Mouse (Mus musculus): ENCODE measurements around the gene Plekha1.
A peak's percentile ranks its signal among the peaks of the same experiment; 100 is the strongest.

The Plekha1 gene

DNA sequence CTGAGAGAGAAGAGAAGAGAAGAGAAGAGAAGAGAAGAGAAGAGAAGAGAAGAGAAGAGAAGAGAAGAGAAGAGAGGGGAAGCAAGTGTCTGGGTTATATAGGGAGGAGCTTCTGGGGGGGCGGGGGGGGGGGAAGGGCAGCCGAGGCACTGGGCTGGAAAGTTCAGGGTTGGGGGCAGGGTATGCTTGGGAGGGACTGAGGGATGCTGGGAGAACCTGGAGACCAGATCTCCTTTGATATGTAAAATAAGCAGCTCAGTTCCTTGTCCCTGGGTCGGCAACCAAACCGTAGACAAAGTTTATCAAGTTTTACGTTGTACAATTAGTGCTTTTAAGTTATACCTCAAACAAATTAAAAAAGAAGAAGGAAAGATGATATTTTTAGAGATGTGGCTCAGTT is 5.6 kb upstream of the Plekha1 start:
- no peak for DNase-seq (ENCODE audit: low spot score)

DNA sequence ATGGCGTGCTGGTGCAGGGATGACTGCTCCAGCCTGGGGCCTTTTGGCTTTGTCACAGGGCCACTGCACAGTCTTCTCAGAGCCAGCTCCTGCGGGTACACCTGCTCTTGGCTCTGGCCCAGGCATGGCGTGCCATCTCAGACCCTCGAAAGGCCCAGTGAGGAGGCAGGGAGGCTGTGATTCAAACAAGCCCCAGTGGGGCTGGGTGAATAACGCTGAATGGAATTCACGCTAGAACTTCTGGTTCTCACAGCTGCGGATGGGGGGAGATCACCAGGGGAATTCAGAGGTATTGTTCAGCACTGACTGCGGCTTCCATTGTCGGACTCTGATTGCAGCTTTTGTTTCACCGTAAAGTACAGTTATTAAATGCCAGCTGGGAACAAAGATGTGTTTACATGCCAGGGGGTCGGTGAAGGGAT is 4.8 kb upstream of the Plekha1 start:
- DNase-seq (ENCODE audit: low spot score), result no peak

DNA sequence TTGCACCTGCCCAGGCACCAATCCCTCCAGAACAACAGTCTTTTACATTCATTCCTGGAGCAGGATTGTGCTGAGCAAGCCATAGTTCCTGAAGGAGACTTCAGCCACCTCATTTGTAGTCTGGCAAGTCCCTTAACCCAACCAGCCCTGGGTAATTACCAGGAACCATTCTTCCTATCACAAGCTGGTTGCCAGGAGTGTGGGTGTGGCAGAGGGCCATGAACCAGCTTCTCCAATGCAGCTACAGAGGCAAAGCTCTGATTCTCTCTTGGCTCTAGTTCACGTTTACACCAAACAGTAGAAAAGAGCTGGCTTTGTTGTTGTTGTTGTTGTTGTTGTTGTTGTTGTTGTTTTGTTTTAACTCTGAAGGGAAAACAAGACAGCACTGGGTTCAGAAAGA is 3.1 kb upstream of the Plekha1 start:
- peak; percentile 48 for DNase-seq (ENCODE audit: low spot score)

GRCm38 (mm10) chr7:130864711-130865110 is 845 bp upstream of the Plekha1 start:
- DNase-seq (ENCODE audit: low spot score), result no peak

GRCm38 (mm10) chr7:130866640-130867039 is 1.1 kb downstream of the Plekha1 start:
- no peak for DNase-seq (ENCODE audit: low spot score)

DNA sequence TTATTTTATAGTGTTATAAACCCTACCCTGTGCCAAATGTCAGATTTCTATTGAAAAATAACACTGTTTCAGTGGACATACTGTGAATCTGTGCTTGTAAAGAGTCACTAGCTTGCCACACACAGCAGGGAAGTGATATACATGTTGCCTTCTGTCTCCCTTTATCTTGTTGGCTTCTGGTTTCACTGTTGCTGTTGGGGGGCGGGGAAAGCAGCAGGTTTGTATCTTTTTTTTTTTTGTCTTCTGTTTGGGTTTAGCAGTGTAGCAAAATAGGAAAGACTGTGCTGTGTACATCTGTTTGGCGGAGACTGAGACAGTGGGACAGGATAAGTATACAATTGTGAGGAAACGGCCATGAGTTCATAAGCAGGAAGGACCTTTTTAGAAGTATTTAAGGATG is 1.7 kb downstream of the Plekha1 start:
- no peak for DNase-seq (ENCODE audit: low spot score)

DNA sequence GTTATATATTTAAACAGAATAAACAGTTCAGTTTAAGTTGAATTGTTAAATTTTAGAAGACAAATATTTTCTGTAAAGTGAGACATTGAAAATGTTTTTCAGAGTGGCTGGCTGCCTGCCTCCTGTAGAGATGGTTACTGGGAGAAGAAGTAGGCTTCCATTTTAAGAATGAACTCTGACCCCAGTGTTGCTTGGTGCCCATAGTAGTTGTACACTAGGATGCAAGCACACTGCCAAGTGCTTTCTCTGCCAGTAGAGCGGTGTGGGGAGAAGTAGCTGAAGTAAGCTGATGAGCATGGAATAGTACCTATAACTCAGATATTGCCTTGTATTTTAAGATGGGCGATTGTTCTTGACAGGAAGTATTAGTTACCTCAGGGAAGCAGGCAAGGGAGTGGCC is 18.6 kb downstream of the Plekha1 start:
- DNase-seq (ENCODE audit: low spot score), result no peak

GRCm38 (mm10) chr7:130886246-130886645 is 20.7 kb downstream of the Plekha1 start:
- DNase-seq (ENCODE audit: low spot score), result no peak

GRCm38 (mm10) chr7:130887946-130888345 is 22.4 kb downstream of the Plekha1 start:
- DNase-seq (ENCODE audit: low spot score), result peak; percentile 41

DNA sequence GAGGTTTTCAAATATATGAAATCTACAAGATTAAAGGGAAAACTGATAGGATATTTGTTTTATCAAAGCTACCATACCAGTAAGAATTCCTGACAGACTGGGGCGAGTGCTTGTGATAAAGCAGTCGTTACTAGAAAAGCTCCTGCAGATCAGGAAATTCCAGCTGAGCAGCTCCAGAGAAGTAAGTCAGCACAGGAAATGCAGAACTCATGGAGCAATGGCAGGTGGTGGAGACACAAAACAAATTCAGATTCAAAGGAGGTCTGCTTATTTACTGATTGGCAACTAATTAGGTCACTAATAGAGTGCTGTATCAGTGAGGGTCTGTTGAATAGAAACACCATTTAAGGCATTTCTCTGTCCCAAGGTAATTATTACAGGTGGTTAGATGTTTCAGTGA is 25.3 kb downstream of the Plekha1 start:
- no peak for DNase-seq (ENCODE audit: low spot score)

DNA sequence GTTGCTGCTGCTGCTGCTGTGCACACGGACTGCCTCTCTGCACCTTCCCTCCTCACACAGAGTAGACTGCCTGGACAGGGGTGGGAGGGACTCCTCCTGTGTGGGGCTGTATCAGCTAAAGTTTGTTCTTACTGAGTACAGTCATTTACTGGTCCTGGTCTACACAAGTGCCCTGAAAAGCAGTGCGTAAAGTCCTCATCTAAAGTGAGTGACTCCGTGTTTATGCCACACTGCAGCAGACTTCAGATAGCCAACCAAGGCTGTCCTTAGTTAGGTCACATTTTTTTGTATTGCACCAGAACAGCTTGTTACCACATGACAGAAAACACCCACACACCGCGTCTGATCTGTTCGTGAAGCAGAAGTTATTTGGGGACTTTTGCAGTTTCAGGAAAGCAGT is 27.4 kb downstream of the Plekha1 start:
- peak; percentile 79 for DNase-seq (ENCODE audit: low spot score)

- DNase-seq (ENCODE audit: low spot score), result no peak
These were observed 29.5 kb downstream of the Plekha1 start for GRCm38 (mm10) chr7:130894931-130895617.

DNA sequence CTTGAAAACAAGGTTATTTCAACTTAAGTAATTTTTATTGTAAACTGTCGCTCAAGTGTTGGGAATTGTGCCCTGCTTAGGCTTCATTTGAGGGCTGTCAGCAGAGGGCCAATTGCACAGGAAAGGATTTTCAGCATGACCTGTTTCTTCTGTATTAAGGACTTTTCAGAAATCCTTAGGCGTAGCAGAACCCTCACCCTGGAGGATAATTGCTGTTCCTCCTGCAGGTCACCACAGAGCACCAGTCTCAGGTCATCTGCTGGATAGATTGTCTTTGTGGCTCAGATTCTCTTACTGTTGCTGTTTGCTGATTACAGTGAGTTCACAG is 30.0 kb downstream of the Plekha1 start:
- no peak for DNase-seq (ENCODE audit: low spot score)

DNA sequence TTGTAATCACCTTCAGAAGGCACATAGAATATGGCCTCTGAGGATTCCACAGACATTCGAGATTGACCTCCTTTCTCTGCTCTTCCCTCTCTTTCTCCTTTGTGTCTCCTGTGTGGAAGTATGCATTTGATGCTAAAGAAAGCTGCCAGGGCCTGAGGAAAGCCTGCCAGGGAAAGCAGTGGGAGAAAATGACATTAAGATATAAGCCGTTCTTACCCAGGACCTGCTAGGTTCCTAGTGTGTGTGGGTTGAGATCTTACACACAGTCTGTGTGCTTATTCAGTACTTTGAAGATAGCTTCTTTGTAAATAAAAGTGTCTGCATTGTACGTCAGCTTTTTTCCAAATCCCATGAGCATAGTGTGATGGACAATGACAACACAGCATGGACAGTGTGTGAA is 30.5 kb downstream of the Plekha1 start:
- no peak for DNase-seq (ENCODE audit: low spot score)

- DNase-seq (ENCODE audit: low spot score), result no peak
These were observed 31.6 kb downstream of the Plekha1 start for GRCm38 (mm10) chr7:130897201-130897600.

DNA sequence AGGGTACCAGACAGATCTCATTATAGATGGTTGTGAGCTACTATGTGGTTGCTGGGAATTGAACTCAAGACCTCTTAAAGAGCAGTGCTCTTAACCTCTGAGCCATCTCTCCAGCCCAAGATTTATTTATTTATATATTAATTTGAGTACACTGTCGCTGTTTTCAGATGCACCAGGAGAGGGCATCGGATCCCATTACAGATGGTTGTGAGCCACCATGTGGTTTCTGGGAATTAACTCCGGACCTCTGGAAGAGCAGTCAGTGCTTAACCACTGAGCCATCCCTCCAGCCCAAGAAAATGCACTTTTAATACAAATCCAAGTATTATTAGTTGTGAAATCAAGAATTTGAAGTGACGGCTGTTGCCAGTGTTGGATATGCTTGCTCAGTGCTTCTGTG is 32.8 kb downstream of the Plekha1 start:
- DNase-seq (ENCODE audit: low spot score), result no peak

- DNase-seq (ENCODE audit: low spot score), result no peak
These were observed 34.8 kb downstream of the Plekha1 start for GRCm38 (mm10) chr7:130900233-130900848.

DNA sequence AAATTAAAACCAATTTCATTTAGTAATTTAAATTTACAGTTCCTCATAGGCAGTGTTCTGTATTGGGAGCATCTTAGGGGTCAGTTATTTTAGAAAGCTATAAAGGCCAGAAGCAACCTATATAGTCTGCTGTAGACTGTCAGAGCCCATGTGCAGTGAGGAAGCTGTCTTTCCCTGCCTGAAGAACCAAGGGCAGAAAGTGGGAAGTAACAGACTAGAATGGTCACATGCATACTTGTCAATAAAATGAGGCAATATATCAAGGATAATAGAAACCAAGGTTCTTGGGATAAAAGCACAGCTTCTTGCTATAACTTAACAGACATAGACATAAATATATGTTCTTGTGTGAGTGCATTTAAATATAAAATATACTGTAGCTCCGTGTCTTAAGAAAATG is 37.4 kb downstream of the Plekha1 start:
- no peak for DNase-seq (ENCODE audit: low spot score)

DNA sequence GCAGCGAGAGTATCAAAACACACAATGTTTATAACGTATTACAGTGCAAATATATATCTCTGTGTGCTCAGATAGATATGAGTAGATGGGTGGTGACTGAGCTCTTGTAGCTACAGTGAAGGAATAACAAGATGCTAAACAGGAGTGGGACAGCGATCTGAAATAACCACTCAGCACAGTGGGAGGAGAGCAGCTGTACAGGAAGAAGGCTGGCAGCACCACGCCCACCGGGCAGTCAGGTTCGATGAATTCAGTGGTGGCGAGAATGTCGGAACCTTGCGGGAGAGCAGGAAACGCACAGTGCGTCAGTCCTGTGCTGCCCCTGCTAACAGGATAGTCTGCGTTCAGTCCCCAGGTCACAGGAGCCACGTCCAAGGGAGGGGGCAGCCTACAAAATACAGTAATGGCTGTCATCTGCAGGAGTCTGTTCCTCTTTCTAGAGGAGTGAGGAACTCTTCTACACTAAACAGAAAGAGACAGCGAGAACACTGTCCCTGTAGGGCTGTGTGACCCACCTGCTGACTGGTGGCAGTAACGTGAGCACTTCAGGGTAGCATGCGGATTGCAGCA is 38.0 kb downstream of the Plekha1 start:
- no peak for DNase-seq (ENCODE audit: low spot score)

DNA sequence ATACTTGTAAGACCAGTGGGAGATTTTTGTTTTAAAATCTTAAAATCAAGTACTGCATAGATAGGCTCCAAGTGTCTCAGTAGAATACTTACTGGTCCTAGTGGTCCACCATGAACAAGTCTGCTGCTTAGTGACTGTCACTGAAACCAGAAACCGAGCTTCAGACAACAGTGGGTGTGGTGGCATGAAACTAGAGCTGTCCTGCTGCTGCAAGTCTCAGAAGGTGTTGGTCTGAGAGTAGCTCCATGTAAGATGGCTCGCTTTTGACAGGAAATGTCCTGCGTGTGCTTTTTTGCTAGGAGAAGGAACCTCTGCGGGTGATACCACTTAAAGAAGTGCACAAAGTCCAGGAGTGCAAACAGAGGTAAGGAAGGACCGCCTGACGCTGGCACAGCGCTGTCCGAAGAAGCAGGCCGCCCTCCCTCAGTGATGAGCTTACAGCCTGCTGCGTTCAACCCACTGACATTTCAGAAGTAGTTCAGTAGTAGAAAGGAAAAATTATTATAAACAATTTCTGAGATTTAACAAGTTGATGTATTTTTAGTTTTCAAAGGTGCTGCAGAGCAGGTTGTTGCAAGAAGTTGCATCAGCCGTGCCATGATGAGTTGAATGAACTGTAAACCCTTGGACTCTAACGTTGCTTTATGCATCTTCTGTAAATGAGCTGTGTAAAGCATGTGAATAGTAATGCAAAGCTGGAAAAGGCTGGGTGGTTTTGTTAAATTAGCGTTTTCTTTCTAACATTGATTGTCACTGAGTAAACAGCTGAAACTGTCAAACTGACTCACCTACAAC is 39.2 kb downstream of the Plekha1 start:
- DNase-seq (ENCODE audit: low spot score), result no peak

DNA sequence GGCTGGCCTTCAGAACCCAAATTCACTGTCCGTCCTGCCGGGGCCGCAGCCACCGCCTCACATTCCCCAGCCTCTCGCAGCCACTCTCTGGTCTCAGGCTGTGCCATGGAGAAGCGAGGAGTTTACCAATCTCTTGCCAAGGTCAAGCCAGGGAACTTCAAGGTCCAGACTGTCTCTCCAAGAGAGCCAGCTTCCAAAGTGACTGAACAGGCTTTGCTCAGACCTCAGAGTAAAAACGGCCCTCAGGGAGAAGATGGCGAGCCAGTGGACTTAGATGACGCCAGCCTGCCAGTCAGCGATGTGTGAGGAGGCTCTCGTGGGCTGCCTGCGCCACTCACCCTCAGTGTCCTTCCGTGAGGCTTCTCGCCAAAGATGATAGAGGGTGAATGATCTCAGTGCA is 45.3 kb downstream of the Plekha1 start:
- no peak for DNase-seq (ENCODE audit: low spot score)

DNA sequence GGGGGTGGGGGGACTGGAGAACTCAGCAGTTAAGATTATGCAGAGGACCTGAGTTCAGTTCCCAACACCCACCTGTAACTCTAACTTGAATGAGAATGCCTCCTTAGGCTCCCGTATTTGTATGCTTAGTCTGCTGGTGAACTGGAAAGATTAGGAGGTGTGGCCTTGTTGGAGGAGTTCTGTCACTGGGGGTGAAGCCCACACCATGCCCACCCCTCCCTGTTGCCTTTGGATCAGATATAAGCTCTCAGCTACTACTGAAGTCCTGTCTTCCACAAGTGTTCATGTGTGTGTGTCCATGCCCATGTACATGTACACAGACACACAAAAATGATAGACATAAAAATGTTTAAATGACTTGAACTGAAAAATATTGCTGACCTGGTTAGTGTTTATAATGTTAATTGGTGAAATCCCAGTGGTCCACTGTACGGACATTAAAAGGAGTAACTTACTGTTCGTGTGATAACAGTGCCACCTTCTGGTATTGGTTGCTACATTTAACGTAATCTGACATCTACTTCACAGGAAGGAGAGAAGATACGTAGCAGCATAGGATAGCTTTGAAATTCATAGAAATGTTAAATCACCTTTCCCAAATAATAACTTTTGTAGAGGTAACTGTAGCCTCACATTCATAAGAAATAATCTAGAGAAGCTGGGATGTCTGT is 49.3 kb downstream of the Plekha1 start:
- DNase-seq (ENCODE audit: low spot score), result peak; percentile 72
